Mouse (Mus musculus): Measurements from ENCODE around the gene Abca14.
"Not testable (repeated sequence)": the region's sequence is repeated elsewhere in the genome, so short reads cannot be mapped to it uniquely, and the experiment has no call there.

The Abca14 gene

GRCm38 (mm10) chr7:120201771-120202170 lies 2.0 kb upstream of the Abca14 start, which contains the start of gene Crym:
TSS of gene Crym (minus strand) at chr7:120202111.
- DNase-seq (ENCODE audit: low spot score in 2 of 2): peak in 1 of 2 experiments; percentile 27

- DNase-seq (ENCODE audit: low spot score in 2 of 2): no peak
Observed at GRCm38 (mm10) chr7:120205989-120206388, 2.2 kb downstream of the Abca14 start.

GRCm38 (mm10) chr7:120228541-120228940 lies 24.8 kb downstream of the Abca14 start:
- DNase-seq (ENCODE audit: low spot score in 2 of 2): peak in 1 of 2 experiments; percentile 38

- DNase-seq (ENCODE audit: low spot score in 2 of 2): no peak
Observed at GRCm38 (mm10) chr7:120241092-120241491, 37.3 kb downstream of the Abca14 start.

- no peak for DNase-seq (ENCODE audit: low spot score in 2 of 2)
Observed at GRCm38 (mm10) chr7:120271135-120271991, 67.6 kb downstream of the Abca14 start.

GRCm38 (mm10) chr7:120272110-120272509 lies 68.3 kb downstream of the Abca14 start:
- DNase-seq (ENCODE audit: low spot score in 2 of 2): no peak

- no peak for DNase-seq (ENCODE audit: low spot score in 2 of 2)
Observed at GRCm38 (mm10) chr7:120285286-120285685, 81.5 kb downstream of the Abca14 start.

GRCm38 (mm10) chr7:120316086-120316485 lies 112.3 kb downstream of the Abca14 start:
- DNase-seq (ENCODE audit: low spot score in 2 of 2): peak; percentile 20 to 25

GRCm38 (mm10) chr7:120322963-120323362 lies 119.2 kb downstream of the Abca14 start:
- no peak for DNase-seq (ENCODE audit: low spot score in 2 of 2)

- DNase-seq (ENCODE audit: low spot score in 2 of 2): not testable (repeated sequence)
Observed at GRCm38 (mm10) chr7:120325911-120326310, 122.2 kb downstream of the Abca14 start.

- peak; percentile 18 to 19 for DNase-seq (ENCODE audit: low spot score in 2 of 2)
Observed at GRCm38 (mm10) chr7:120327220-120328073, 123.7 kb downstream of the Abca14 start.

GRCm38 (mm10) chr7:120328087-120328793 lies 124.5 kb downstream of the Abca14 start, which contains the start of gene Abca15:
TSS of gene Abca15 (plus strand) at chr7:120328670.
- peak in 1 of 2 experiments; percentile 3 for DNase-seq (ENCODE audit: low spot score in 2 of 2)

GRCm38 (mm10) chr7:120361159-120361558 lies 157.4 kb downstream of the Abca14 start:
- no peak for DNase-seq (ENCODE audit: low spot score in 2 of 2)
